Mouse (Mus musculus): ENCODE data around the gene Rex1bd.

Rex1bd gene

DNA sequence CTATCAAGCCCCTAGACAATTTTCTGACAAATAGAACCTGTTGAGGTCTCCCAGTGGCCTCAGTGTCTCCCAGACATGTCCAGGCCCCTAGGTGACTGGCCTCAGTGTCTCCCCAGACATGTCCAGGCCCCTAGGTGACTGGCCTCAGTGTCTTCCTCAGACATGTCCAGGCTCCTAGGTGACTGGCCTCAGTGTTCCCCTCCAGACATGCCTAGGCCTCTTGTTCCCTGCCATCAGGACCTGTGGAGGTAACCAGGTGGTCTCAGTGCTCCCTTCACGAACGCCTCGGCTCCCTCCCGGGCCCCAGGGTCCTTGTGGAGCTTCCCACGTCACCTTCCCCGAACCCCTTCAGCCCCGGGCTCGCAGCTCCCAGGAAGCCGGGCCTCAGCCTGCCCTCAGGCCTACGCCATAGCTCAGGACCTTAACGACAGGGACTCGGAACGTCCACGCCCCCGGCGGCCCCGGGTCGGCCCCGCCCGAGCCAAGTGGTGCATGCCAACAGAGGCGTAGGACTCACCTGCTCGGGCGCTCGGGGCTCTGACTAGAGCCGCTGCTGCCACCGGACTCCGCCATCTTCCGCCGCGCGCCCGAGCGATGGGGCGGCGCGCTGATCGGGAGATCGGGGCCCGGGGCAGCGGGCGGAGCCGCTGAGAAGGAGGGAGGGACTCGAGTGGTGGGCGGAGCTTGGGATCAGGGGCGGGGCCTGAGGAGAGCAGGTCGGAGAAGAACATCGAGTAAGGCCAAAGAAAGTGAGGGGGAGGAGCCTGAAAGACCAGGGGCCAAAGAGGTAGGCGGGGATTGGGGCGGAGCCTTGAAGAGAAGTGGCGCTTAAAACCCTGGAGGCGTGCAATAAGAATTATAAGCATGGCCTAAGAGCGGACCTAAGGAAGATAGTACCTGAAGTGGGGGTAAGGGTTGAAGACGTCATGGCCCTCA lies 30.0 kb downstream of the Rex1bd start, which contains the start of gene Klhl26:
Klhl26 (minus strand) TSS at position 636 of the 936 bp plus-strand sequence.
- peak; percentile 93 for DNase-seq (ENCODE audit: low spot score)

DNA sequence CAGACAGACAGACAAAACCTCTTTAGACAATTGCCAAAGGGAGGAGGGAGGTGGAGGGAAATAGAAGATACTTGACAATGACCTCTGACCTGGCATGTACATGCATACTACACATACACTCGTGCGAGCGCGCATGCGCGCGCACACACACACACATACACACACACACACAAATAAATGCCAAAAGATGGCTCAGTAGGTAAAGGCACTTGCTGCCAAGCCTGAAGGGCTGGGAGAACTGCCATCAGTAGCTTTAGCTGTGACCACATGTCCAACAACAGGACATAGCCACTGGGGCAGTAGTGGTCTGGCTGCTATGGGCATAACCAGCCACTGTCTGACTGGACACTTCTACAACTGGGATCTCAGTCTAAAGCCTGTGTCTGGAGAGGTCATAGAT lies 34.7 kb downstream of the Rex1bd start:
- no peak for DNase-seq (ENCODE audit: low spot score)

DNA sequence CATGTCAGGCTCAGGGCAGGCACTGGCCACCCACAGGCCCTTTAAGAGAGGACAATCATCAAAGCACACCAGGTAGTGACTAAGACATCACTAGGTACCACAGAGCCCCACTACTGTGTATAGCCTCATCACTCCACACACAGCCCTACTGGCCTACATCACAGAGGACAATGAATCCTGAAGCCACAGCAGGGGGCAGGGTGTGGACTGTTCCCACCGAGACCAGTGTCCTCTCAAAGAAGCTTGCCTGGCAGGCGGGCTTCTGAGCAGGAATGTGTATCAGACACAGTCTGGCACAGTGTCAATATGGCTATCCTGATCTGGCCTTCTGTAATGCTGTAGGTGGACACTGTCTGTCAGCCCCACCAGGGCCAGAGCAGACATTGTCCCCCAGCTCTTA lies 36.6 kb downstream of the Rex1bd start:
- no peak for DNase-seq (ENCODE audit: low spot score)

DNA sequence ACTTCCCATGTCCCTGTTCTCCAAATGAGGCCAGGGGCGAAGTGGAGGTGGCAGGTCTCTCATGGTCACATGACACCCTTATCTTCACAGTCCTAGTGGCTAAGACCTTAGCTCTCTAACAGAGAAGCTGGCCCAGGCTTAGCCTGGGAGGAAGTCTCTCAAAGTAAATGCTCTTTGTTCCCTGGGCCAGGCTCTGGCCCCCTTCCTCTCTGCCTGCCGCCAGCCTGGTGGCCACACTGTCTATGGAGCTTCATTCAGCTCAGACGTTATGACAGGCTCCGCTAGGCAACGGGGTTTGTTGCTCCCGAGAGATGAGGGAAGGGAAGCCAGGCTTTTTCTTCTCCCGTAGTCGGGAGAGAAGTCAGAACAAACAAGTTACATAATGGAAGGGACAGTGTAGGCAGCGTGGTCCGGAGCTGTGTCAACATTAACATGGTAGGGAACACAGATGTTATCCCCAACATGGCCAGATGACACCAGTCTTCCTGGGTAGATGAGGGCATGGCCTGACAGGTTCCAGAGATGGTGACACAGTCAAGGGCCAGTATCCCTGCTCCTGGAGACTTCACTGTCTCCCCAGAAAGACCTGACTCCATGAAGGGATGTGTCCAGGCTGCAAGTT lies 37.1 kb downstream of the Rex1bd start:
- DNase-seq (ENCODE audit: low spot score), result no peak

DNA sequence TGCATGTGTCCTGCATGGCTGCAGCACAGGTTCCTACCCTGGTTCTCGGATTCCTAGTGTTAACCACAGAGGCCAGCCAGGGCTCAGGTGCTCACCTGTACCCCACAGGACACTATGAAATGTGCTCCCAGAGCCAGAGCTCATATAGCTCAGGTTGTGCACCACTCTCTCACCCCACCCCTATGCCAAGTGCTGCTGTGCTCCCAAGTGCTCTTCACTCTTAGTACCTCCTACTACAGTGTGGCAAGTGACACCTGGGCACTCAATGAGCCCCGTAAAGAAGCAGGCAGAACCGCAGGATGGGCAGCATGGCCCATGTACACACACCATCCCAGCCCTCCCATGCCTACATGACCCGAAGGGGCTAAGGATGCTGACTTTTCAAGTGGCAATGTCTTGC lies 37.8 kb downstream of the Rex1bd start:
- no peak for DNase-seq (ENCODE audit: low spot score)

DNA sequence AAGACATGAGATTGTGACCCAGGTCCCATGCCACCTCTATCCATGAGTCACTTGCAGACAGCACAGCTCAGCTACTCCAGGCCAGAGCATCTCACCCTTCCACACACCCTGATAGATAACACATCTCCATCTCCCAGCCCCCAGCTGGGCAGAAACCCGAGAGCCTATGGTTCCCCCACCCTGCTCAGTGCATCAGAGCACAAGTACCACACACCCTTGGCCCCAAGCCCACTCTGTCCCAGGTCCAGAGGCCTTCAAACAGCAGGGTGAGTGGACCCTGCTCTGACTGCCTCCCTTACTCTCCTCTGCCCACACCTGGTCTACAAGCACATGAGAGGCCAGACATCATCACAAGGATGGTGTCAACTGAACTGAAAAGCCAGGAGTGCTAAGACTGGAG lies 38.6 kb downstream of the Rex1bd start:
- no peak for DNase-seq (ENCODE audit: low spot score)

DNA sequence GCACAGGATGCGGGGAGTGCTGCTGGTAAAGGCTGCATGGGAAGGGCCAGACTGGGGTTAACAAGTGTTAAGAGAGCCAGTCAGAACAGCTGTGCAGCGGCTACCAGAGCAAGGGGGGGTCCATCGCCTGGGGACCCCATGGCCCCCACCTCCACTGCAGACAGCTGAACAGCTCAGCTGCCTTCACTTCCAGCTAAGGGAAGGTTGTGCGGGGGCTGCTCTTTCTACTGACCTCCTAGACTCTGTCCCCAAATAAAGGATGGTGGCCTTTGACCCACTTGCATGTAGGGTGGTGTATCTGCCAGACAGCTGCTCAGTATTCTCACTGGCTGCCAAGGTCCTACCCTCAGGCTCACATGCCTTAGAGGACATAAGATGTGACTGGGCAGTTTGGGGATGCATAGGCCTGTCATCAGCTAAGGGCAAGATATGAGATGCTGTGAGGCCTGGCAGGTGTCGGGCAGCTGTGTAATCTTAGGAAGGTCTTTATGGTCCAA lies 39.3 kb downstream of the Rex1bd start:
- DNase-seq (ENCODE audit: low spot score), result no peak

DNA sequence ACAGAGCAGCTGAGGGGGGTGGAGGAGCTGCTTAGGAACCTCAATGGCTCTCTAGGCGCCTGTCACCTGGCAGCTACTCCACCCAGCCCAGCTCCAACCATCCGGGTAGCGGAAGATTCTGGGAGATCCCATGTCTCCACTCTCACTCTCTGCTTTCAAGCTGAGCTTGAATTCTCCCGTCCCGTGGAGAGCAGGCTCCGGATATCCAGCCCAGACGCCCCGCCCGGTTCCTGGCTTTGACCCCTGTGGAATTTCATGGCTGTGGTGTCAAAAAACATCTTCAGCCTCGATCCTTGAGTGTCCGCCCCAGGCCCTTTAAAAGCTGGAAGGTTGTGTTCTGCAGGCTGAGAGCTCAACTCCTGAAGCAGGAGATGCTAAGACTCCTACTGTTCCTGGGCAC lies 39.8 kb downstream of the Rex1bd start:
- no peak for DNase-seq (ENCODE audit: low spot score)

DNA sequence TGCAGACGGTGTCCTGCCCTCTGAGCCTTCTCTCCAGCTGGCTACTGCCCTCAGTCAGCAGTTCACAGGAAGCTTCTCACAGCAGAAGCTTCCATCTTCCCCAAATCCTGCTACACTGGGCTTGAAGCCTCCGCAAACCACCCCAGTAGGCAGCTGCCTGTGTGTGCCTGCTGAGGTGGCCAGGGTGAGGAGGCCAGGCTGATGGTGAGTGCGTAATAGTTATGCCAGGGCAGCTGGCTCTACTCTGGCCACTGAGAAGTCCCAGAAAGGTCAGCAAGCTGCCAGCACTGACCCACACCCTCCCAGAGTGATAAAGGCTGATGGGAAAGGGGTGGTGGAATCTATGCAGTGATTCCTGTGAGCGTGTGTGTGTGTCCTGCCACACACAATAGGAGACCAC lies 40.2 kb downstream of the Rex1bd start:
- no peak for DNase-seq (ENCODE audit: low spot score)

DNA sequence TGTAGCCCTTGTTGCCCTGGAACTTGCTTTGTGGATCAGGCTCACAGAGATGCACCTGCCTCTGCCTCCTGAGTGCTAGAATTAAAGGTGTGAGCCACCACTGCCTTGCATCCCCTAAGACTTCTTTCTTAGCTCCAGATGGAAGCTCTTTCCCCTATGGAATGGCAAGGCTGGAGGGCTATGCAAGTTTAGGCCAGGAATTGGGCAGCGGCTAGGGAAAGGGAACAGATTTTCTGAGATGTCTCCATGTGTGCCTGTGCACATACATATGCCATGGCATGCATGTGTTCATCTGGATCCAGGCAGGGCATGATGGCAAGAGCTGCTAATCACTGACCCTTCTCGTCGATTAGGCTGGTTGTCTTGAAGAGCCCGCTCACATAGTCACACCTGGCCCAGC lies 40.9 kb downstream of the Rex1bd start:
- no peak for DNase-seq (ENCODE audit: low spot score)

DNA sequence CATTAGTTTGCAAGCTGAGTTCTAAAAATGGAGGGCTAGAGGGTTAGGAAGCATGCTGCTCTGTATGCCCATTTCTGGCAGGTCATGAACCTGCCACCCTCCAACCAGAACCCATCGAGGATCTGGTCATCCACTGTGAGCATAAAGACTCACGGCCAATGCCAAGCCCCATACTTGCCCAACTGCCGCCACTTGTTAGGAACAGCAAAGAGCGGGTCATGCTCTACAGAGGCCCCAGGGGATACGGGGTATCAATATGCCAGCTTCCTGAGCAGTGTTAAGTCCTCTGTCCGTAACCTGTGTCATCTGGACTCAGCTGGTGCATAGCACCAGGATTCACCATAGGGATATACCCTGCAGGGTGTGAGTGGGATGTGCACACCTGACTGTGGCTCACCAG lies 42.4 kb downstream of the Rex1bd start:
- DNase-seq (ENCODE audit: low spot score), result no peak

DNA sequence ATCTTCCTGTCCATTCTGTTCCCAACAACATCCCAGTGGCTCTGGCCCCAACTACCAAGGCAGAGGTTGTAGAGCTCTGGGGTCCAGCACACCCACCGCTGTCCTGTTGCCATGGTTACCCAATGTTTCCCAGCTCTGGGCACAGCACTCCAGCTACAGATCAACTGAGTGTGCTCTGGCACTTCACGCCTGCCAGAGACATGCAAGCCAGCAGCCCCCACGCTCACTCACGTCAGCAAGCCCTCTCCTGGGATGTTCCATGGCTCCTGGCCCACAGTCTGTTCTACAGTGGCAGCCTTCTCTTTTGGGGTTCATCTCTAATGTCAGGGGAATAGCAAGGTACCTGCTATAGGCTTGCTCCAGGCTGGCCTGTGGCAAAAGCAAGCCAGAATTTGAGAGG lies 43.2 kb downstream of the Rex1bd start:
- peak; percentile 76 for DNase-seq (ENCODE audit: low spot score)

DNA sequence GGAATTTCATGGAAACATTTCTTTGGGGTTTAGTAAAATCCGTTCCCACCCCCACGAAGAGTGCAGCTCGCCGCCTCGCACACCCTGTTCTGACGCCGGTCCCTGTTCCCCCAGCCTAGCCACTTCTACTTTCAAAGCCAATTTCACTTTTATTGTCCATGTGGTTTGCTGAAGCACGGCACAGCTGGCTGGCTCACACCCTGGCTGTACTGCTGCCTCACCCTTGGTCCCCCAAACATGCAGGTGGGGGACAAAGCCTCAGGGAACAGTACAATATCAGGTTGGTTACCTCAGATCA lies 44.1 kb downstream of the Rex1bd start:
- DNase-seq (ENCODE audit: low spot score), result peak; percentile 24

DNA sequence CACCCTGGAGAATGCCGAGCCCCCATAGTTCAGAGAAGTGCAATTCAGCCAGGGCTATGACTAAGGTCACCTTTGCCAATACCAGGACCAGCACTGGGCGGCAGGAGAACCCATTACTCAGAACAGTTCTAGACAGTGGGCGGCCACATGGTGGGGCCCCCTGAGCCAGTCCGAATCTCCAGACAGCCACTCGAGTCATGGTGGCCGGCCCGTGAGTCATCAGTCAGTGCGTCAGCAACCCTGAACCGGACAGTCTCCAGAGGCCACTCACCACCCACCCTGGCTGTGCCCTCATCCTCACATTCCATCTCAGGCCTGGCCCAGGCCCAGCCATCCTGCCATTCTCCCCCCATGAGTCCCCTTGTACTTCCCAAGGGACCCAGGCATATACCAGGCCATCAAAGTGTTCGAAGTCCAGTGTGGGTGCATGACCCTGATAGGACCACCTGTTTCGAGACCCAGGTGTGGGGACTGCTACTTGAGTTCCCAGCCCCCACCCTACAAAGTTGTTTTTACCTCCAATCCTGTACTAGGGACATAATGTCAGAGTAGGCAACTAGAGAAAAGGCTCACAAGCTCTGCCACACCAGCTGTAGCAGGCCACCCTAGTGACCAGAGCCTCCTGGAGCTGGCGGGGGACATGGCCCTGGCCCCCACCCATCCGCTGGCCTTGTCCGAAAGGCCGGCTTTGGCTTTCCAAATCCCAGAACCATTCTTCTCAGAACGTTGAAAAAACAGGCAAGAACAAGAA lies 44.6 kb downstream of the Rex1bd start:
- DNase-seq (ENCODE audit: low spot score), result peak; percentile 21

DNA sequence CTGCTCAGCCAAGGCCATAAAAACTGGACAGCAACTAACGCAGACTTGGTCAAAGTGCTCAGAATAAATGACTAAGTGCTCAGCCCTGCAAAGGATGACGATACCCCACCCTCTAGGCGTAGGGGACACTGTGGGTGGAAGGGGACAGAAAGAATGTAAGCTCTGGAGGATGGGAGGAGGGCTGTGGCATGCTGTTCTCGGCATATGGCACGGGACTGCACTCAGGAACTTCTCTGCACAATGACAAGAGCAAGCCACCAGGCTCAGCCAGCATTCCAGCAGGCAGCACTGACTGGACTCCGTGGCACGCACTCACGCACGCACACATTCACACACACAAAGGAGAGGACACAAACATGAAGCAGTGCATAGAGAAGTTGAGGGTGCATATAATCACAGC lies 45.9 kb downstream of the Rex1bd start:
- DNase-seq (ENCODE audit: low spot score), result peak; percentile 41

DNA sequence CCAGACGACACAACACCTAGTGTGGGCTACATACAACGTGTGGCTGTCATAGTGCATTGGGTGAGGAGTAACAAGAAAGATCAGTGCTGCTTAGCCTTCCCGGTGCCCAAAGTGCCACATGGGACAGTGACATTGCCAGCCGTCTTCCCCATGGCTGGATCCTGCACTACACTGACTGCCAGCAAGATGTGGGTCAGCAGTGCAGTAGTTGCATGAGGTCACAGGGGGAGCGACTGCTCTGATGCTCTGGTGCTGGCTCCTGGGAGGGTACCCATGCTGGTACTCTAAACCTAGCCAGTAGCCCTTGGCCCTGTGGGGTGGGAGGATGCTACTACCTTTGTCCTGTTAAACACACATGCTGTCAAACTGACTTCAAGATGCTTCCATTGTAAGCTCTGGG lies 46.4 kb downstream of the Rex1bd start:
- no peak for DNase-seq (ENCODE audit: low spot score)

DNA sequence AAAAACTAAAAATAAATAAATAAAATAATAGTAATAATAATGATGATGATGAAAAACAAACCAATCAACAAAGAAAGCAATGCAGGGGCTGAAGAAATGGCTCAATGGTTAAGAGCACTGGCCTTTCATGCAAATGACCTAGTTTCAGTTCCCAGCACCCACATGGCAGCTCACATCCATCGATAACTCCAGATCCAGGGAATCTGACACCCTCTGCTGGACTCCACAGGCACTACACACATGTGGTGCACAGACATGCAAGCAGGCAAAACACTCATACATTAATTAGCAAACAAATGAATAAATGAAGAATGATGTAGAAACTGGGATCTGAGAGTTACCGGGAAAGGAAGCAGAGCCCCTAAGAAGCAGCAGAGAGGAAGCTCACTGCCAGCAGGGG lies 46.9 kb downstream of the Rex1bd start:
- DNase-seq (ENCODE audit: low spot score), result no peak

DNA sequence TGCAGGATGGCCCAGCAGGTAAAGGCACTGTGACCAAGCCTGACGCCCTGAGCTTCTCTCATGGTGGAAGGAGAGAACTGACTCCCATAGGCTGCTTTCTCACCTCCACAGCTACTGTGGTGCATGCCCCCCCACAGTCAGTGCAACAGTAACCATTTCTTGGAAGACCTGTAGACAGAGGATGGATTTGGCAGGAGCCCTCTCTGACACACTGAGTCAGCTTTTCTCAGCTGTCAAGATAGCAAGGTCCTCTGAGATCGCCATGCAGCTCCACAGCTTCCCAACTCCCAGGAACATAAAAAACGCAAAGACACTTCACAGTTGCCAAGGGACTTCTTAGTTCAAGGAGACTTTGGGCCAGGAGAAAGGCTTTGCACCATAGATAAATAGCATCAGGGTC lies 48.1 kb downstream of the Rex1bd start:
- no peak for DNase-seq (ENCODE audit: low spot score)

DNA sequence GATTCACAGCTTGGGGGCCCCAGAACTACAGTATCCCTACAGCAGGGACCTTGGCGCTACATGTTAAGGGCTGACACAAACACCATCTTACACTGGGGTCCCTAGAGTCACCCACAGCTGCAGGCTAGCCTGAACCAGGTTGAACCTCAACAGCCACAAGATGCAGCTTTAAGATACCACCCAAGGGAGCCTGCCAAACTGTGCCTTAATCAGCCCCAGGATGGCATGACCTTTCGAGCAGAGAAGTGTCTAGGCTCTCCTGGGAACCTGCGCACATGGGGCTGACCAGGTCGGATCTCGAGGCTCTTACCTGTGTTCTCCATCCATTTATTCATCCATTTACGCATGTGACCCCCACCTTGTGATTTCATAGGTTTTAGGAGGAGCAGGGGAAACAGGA lies 48.7 kb downstream of the Rex1bd start:
- DNase-seq (ENCODE audit: low spot score), result no peak

DNA sequence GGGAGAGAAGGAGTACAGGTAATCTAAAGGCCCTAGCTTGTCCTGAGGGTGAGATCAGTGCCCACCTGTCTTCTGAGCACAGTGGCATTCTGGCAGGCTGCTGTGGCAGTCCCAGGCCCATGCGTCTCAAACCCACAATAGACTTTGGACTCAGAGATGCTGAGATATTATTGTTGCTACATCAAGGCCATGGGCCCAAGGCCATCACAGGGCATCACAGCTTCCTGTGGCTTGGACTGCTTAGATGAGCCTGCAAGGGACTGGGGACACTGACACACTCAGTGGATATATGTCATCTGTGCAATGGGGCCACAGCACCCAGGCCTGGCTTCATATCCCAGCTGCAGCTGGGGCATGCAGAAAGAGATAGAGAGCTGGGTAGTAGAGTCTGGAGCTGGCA lies 49.6 kb downstream of the Rex1bd start:
- DNase-seq (ENCODE audit: low spot score), result no peak

Measured in layer of hippocampus, adult 11-12 months (tissue).